Mouse (Mus musculus): ENCODE results near the gene Abca12.
A peak's percentile ranks its signal among the peaks of the same experiment; 100 is the strongest.

- TF ChIP-seq CTCF (IDR thresholded peaks at IDR 0.05; ENCODE audit: low read depth) (peak; percentile 83), EP300 (IDR thresholded peaks at IDR 0.05; ENCODE audit: low read depth) (no peak)
Observed at GRCm38 (mm10) chr1:71289511-71289910, 125.2 kb downstream of the Abca12 start.

Data from liver, embryonic 14.5 days (tissue).